Mouse (Mus musculus): ENCODE measurements around the gene Gm3839.

DNA sequence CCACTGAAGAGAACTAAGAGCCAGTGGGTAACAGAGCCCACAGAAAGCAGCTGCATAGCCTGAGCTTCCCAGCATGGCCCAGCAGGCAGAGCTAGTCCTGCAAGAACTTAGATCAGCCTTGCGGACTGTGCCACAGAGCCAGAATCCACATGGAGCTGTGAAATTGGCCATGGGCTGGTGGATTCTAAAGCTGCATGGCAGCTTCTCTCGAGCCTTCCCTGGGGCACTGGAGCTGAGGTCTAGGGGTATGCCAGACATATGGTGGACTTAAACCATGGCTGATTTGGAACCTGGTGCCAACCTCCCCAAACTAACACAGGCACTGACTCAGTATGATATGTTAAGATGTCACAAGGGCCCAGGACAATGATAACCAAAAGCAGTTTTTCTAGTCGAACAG is 10.4 kb downstream of the Gm3839 start:
- TF ChIP-seq CTCF (conservative IDR thresholded peaks at IDR 0.05 in 1 of 2, IDR thresholded peaks at IDR 0.05 in 1 of 2; ENCODE audit: low read depth in 2 of 2, low read length in 2 of 2) (no peak), ELF1 (IDR thresholded peaks at IDR 0.05; ENCODE audit: low read depth, low read length) (no peak), EP300 (IDR thresholded peaks at IDR 0.05; ENCODE audit: low read length) (no peak)
